Mouse (Mus musculus) ES-E14 (cell line): ENCODE results near the gene Lrba. TPM values are rescaled to one million over a fixed set of nuclear protein-coding genes. Genes with fewer than 3 reads are reported as not detected.

ENCODE experiments used
- DNase-seq: peaks from one replicate; pipeline ENCODE4 v3.0.0-alpha.2; 2013; ENCODE audit warnings: low read depth, low spot score
- H3K27ac ChIP-seq: 2 replicates; pipeline ENCODE4 v1.5.1; 2012; ENCODE audit warnings: low read depth, mild to moderate bottlenecking, low read length, moderate library complexity, mixed read lengths; ENCODE audit not compliant: poor library complexity, insufficient read depth, severe bottlenecking
- H3K36me3 ChIP-seq: 2 replicates; pipeline ENCODE4 v1.6.1; 2012; ENCODE audit warnings: mild to moderate bottlenecking, low read length, moderate library complexity, mixed read lengths; ENCODE audit not compliant: control insufficient read depth, poor library complexity, insufficient read depth, severe bottlenecking
- H3K4me1 ChIP-seq, 2 experiments: fragments of 150-350 bp in 1 of 2; sonication (generic) in 1 of 2; 2 replicates each; pipeline ENCODE4 v1.6.1; 2012; ENCODE audit warnings: low read length in 2 of 2, mild to moderate bottlenecking in 1 of 2, mixed read lengths in 1 of 2; ENCODE audit not compliant: control insufficient read depth in 2 of 2, insufficient read depth in 2 of 2, poor library complexity in 1 of 2
- H3K4me3 ChIP-seq, 2 experiments: fragments of 150-350 bp in 1 of 2; sonication (generic) in 1 of 2; 2 replicates each; pipeline ENCODE4 v1.5.1; 2012; ENCODE audit warnings: low read length in 2 of 2, low read depth in 1 of 2, mild to moderate bottlenecking in 1 of 2, mixed read lengths in 1 of 2; ENCODE audit not compliant: insufficient read depth in 1 of 2, poor library complexity in 1 of 2, severe bottlenecking in 1 of 2
- H3K9ac ChIP-seq: 2 replicates; pipeline ENCODE4 v1.6.1; 2012; ENCODE audit warnings: low read depth, mild to moderate bottlenecking, low read length, mixed read lengths; ENCODE audit not compliant: poor library complexity, insufficient read depth, severe bottlenecking
- H3K9me3 ChIP-seq: fragments of 150-350 bp; sonication (generic); 2 replicates; pipeline ENCODE4 v1.6.1; 2012; ENCODE audit warnings: low read depth, mild to moderate bottlenecking, low read length; ENCODE audit not compliant: control insufficient read depth, insufficient read depth
- CHD2 ChIP-seq: IDR thresholded peaks from 2 replicates; pipeline ENCODE4 v1.6.1; 2014; ENCODE audit warnings: mild to moderate bottlenecking, low read depth, low read length, inconsistent platforms
- HCFC1 ChIP-seq: IDR thresholded peaks from 2 replicates; pipeline ENCODE4 v1.6.1; 2012; ENCODE audit warnings: low read length, inconsistent platforms, borderline replicate concordance; ENCODE audit not compliant: insufficient read depth
- MAFK ChIP-seq: IDR thresholded peaks from 2 replicates; pipeline ENCODE4 v1.6.1; 2014; ENCODE audit warnings: mild to moderate bottlenecking, low read depth, low read length, inconsistent platforms; ENCODE audit not compliant: insufficient read depth
- ZC3H11A ChIP-seq: IDR thresholded peaks from 2 replicates; pipeline ENCODE4 v1.6.1; 2012; ENCODE audit warnings: low read depth, mild to moderate bottlenecking, inconsistent platforms, low read length, borderline replicate concordance
- ZNF384 ChIP-seq: IDR thresholded peaks from 2 replicates; pipeline ENCODE4 v1.6.1; 2012; ENCODE audit warnings: low read depth, low read length, inconsistent platforms
- in situ Hi-C, 2 experiments: fragments of 600-800 bp; cut with MboI; formaldehyde crosslinking; loops; one replicate each; pipeline ENCODE4 v1.15.1; 2025; ENCODE audit warnings: low sequenced_read_pairs in 2 of 2, inconsistent platforms in 1 of 2; ENCODE audit not compliant: unreplicated experiment in 2 of 2
- total RNA-seq: library from RNA; depleted of rRNA; stranded (reverse); fragments of 300-350 nt; gene quantifications from 2 replicates; pipeline ENCODE4 v1.2.3, GENCODE M21; 2012

Lrba gene
- total RNA-seq, 1 experiment: 14.7 TPM

DNA sequence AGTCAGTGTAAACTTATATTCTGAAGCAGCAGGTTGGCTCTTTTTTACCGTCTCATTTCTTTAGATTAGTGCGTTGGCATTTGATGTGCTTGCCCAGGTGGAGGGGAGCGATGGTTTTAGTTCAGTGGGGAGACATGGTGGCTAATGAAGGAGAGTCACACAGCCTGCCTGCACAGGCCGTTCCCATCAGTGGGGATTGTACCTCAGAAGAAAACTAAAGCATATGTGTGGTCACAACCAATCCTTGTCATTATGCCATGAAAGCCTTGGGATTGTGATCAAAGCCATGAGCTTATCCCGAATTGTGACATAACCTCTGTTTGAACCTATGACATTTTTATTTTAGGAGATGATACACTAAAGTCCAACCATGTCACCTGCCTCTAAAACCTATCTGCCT, 434.8 kb downstream of the Lrba start:
- Histone ChIP-seq H3K4me1 (no peaks in the 10 kb centered on the region; a peak in 1 of 4 replicates), H3K36me3 (no peaks in the 10 kb centered on the region), H3K4me3 (no peak overlapping the region), H3K9ac (no peak overlapping the region), H3K9me3 (no peaks in the 10 kb centered on the region), H3K27ac (no peak overlapping the region)
- in situ Hi-C loops: no loop called here
- no peak for DNase-seq
- TF ChIP-seq MAFK: no peak
- TF ChIP-seq ZNF384: no peak
- no peak for TF ChIP-seq CHD2
- no peak for TF ChIP-seq HCFC1

DNA sequence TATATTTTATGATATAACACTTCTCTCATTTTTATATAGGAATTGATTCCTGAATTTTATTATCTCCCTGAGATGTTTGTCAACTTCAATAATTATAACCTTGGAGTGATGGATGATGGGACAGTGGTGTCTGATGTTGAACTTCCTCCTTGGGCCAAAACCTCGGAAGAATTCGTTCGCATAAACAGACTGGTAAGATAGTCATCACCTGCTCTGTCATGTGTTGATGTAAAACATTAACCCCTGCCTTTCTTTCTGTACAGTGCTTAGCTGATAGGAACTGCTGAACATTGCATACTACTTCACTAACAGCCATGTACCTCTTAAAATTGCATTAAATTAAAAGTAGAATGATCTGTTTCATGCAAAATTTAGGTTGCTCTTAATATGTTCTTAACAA, 439.9 kb downstream of the Lrba start:
- TF ChIP-seq CHD2 (no peak), MAFK (no peak), ZNF384 (no peak), HCFC1 (no peak), ZC3H11A (no peak)
- H3K36me3 ChIP-seq: no peaks in the 10 kb centered on the region
- no peaks in the 10 kb centered on the region; a peak in 1 of 4 replicates for H3K4me1 ChIP-seq
- no peak overlapping the region for H3K4me3 ChIP-seq
- H3K9ac ChIP-seq: no peak overlapping the region
- H3K27ac ChIP-seq: no peak overlapping the region
- DNase-seq: no peak
- H3K9me3 ChIP-seq: no peaks in the 10 kb centered on the region
- in situ Hi-C loops: no loop called here

DNA sequence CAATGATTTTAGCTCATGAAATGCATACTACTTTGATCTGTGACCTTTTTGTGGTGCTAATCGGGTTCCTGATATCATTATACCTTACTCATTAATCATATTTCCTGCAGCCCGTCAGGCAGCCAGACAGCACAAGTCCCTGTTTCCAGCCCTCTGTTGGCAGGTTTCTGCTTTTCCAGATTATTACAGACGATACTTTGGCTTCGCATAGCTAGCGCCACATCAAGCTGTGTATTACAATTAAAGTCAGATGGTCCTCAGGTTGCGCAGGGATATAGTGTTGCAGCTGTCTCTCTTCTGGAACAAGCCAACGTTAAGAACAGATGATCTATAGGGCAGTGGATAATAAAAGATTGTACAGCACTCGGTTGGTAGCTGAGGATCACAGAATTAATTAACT, 443.7 kb downstream of the Lrba start:
- DNase-seq: no peak
- TF ChIP-seq CHD2: no peak
- TF ChIP-seq ZNF384: no peak
- no peak for TF ChIP-seq HCFC1
- no peak for TF ChIP-seq MAFK
- TF ChIP-seq ZC3H11A: no peak
- H3K27ac ChIP-seq: no peak overlapping the region
- no peak overlapping the region for H3K4me3 ChIP-seq
- H3K9ac ChIP-seq: no peak overlapping the region
- H3K36me3 ChIP-seq: no peaks in the 10 kb centered on the region
- H3K9me3 ChIP-seq: no peaks in the 10 kb centered on the region
- in situ Hi-C loops: no loop called here
- H3K4me1 ChIP-seq: no peaks in the 10 kb centered on the region; a peak in 1 of 4 replicates

DNA sequence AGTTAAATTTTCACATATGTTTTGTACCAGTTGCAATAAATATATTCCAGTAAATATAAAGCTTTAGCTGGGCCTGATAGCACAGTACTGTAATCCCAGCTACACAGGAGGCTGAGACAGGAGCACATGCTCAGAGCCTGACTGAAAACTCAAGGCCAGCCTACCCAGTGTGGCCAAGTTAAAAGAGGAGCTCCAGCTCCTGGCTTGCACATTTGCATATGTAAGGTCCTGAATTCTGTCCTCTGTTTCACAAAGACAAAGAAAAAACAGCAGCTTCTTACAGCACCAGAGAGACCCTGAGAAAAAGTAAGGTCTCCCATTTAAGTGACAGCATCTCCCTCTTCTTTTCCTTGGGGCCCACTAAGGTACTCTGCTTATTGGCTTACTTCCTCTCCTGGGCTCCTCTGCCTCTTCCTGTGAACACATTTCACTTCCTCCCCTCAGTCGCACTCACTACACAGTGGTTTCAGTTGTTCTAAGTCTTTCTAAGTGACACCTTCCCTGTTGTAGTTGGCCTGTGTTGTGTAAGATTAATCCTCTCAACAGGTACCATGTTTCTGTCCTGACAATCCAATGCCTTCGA, 453.2 kb downstream of the Lrba start:
- no peak overlapping the region for H3K9ac ChIP-seq
- in situ Hi-C loops: no loop called here
- peak; percentile 36 for DNase-seq
- H3K36me3 ChIP-seq: no peaks in the 10 kb centered on the region
- H3K4me3 ChIP-seq: no peak overlapping the region
- H3K4me1 ChIP-seq: peaks cover 2 to 6% of the 10 kb centered on the region in 2 experiments; a peak in 3 of 4 replicates
- no peaks in the 10 kb centered on the region for H3K9me3 ChIP-seq
- no peak overlapping the region; the same call in 1 of the 2 replicates for H3K27ac ChIP-seq
- TF ChIP-seq HCFC1 (no peak), ZNF384 (no peak), CHD2 (no peak), ZC3H11A (no peak), MAFK (no peak)

DNA sequence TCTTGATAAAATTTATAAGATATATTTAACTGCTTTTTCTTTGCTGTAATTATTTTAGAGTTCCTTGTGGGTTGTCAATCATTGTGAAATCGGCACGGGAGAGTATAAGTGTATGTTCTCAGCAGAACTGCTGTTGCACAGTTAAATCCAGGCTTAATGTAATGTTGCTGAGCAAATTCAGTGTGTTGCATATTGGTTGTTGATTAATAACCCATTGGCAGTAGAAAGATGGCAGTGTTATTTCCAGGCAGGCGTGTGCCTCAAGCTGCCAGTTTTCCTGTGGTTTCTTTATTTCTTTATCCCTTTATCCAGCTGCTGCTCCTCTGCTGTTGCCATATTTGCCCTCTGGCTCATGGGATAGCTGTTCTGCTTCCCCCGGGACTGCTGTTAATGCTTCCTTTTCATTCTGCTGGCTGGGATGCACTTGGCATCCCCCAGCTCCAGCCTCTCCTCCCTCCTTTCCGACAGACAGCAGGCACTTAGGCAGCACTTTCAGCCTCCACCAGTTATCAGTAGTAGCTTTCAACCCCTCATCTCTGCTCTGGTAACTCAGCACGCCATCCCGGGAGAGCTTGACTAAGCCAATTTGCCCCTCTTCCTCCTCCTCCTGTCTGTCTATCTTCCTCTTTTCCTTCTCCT, 463.2 kb downstream of the Lrba start:
- peaks cover 0 to 6% of the 10 kb centered on the region in 2 experiments; a peak in 2 of 4 replicates for H3K4me1 ChIP-seq
- no peak for DNase-seq
- no peak overlapping the region for H3K27ac ChIP-seq
- in situ Hi-C loops: no loop called here
- no peak overlapping the region for H3K9ac ChIP-seq
- no peaks in the 10 kb centered on the region for H3K9me3 ChIP-seq
- no peak overlapping the region for H3K4me3 ChIP-seq
- H3K36me3 ChIP-seq: no peaks in the 10 kb centered on the region
- TF ChIP-seq MAFK (no peak), ZNF384 (no peak), ZC3H11A (no peak), CHD2 (no peak), HCFC1 (no peak)
